Mouse (Mus musculus) erythroblast, embryonic 14.5 days (primary cell): ENCODE measurements around the gene Zan.

Experiments used
- GATA1 ChIP-seq: IDR thresholded peaks from 2 replicates; pipeline ENCODE4 v1.6.1; 2012; ENCODE audit warnings: low read length, inconsistent platforms, mixed read lengths
- TAL1 ChIP-seq: IDR thresholded peaks from 3 replicates; pipeline ENCODE4 v1.6.1; 2012; ENCODE audit warnings: low read length, inconsistent platforms, mixed read lengths

DNA sequence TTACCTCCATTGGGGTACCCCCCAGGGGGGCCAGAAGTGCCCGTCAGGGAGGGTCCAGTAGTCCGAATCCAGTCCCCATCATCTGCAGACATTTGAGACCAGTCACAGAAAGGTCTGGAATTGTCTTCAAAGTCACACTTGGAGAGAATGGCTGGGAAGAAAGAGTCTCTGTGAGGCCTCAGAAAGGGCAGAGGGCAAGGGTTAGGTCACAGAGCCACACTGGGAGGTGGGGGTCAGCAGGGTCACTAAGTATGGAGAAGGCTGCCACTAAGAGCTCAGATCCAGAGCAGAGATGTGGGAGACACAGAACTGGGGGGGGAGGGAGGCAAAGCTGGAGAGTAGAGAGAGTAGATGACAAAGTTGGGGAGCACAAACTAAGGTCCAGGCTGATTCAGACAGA, 2.5 kb downstream of the Zan start:
- TF ChIP-seq TAL1: no peak
- TF ChIP-seq GATA1: no peak
